Mouse (Mus musculus): ENCODE data around the gene Clic4. TPM values are rescaled to one million over a fixed set of nuclear protein-coding genes. Genes with fewer than 3 reads are reported as not detected.

The Clic4 gene
- total and polyA plus RNA-seq, 2 experiments from 2014 or later = 41.5 to 65.2 TPM

DNA sequence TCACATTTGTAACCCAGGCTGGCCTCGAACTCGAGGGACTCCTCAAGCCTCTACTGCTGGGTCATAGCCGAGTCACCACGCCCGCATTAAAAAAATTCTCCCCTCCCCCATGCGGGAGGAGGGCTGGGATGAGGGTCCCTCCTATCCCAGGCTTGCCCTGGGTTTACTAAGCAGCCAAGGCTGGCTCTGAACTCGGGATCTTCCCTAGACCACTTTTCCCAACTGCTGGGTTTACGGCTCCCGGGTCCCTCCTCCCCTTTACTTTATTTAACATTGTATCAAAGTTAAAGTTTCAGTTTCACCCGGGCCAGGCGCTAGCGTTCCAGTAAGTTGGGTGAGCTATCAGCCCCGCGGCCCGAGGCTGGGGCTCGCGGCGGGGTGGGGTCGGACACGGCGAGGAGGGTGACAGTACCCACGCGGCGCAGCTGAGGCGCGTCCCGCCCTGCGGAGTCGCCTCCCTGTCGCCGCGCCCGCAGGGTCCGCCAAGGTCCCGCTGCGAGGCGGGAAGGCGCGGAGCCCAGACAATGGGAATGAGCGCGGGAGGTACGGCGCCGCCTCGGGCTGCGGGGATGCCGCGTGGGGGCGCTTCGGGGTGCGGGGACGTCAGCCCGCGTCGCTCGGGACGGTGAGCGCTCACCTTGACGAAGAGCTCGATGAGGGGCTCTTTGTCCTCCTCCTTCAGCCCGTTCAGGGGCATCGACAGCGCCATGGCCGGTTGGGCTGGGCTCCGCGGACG, 565 bp downstream of the Clic4 start:
- Histone ChIP-seq H3K9me3 (ENCODE audit: low read length) (no peaks in the 10 kb centered on the region), H3K4me3 (ENCODE audit: low read depth, low read length) (peak overlapping the region; percentile 81), H3K36me3 (ENCODE audit: insufficient read depth) (no peaks in the 10 kb centered on the region), H3K9ac (peak overlapping the region; percentile 84), H3K4me1 (ENCODE audit: insufficient read depth) (peaks cover 15% of the 10 kb centered on the region), H3K4me2 (ENCODE audit: low read depth) (peak overlapping the region; percentile 71), H3K27ac (ENCODE audit: low read depth, low read length) (peak overlapping the region; percentile 84), H3K27me3 (ENCODE audit: insufficient read depth, low read length) (no peaks in the 10 kb centered on the region)
- ATAC-seq (peak; percentile 64), DNase-seq (peak; percentile 69)
- TF ChIP-seq CTCF (IDR thresholded peaks at IDR 0.05; ENCODE audit: low read depth) = peak; percentile 59
- under 1% methylated on average over 56 of the region's 67 CpGs for WGBS

- no peak for TF ChIP-seq CTCF (IDR thresholded peaks at IDR 0.05; ENCODE audit: low read depth)
- DNase-seq (peak; percentile 50), ATAC-seq (no peak)
- Histone ChIP-seq H3K27me3 (ENCODE audit: insufficient read depth, low read length) (no peaks in the 10 kb centered on the region), H3K9me3 (ENCODE audit: low read length) (no peaks in the 10 kb centered on the region), H3K36me3 (ENCODE audit: insufficient read depth) (no peaks in the 10 kb centered on the region), H3K9ac (peak overlapping the region; percentile 84), H3K4me1 (ENCODE audit: insufficient read depth) (peaks cover 18% of the 10 kb centered on the region), H3K27ac (ENCODE audit: low read depth, low read length) (peak overlapping the region; percentile 5; the same call in 1 of the 2 replicates), H3K4me2 (ENCODE audit: low read depth) (peak overlapping the region; percentile 71), H3K4me3 (ENCODE audit: low read depth, low read length) (peak overlapping the region; percentile 81)
- WGBS = under 1% methylated on average over 20 of the region's 20 CpGs
Observed at GRCm38 (mm10) chr4:135271419-135271828, 1.2 kb downstream of the Clic4 start.

DNA sequence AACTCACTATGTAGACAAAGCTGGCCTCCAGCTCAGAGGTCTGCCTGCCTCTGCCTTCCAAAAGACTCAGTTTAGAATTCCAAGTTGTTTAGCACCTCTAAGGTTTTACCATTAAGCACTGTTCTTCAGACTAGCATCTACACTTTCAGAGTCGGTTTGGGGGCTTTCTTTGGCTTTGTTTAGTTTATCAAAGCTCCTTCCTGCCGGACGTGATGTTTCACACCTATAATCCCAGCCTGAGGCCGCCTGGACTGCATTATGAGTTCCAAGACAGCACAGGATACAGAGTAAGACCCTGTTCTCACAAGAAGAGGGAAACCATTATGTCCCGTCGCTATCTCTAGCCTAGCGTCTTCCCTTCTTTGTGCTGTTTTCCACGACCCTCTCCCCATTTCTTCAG, 2.1 kb downstream of the Clic4 start:
- 39% methylated on average over 8 of the region's 8 CpGs for WGBS
- peaks cover 18% of the 10 kb centered on the region for H3K4me1 ChIP-seq (ENCODE audit: insufficient read depth)
- H3K9me3 ChIP-seq (ENCODE audit: low read length) = no peaks in the 10 kb centered on the region
- no peak for TF ChIP-seq CTCF (IDR thresholded peaks at IDR 0.05; ENCODE audit: low read depth)
- no peak overlapping the region for H3K9ac ChIP-seq
- H3K27ac ChIP-seq (ENCODE audit: low read depth, low read length) = no peak overlapping the region
- H3K4me2 ChIP-seq (ENCODE audit: low read depth) = peak overlapping the region; percentile 71
- no peaks in the 10 kb centered on the region for H3K27me3 ChIP-seq (ENCODE audit: insufficient read depth, low read length)
- no peaks in the 10 kb centered on the region for H3K36me3 ChIP-seq (ENCODE audit: insufficient read depth)
- DNase-seq = no peak
- no peak for ATAC-seq
- H3K4me3 ChIP-seq (ENCODE audit: low read depth, low read length) = peak overlapping the region; percentile 81

DNA sequence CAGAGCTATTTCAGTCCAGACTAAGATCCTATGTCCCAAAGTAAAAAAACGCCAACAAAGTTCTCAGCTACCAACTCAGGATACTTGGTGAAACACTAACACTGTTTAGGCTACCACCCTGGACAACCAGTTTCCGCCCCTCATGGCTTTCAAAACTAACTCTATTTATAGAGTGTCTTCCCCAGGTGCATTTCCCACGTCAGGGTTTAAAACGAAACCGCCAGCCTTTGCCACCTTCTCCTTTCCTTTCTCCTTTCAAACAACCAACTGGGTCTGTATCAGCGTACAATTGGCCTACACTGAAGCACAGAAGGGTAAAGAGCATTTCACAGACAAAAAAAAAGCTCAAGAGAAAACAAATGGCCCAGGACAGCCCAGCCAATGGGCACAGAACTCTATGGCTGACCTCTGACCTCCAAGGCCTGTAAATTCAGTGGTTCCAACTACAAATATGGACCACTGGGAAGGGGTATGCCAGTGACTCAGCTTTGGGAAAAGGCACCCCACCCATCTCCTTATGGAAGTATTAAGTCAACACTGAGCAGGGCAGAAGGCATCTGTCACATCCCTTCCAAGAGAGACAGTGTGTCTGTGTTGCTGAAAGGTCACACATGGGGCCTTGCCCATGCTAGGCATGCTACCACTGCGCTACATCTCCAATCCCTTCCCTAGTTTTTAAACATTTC, 2.8 kb downstream of the Clic4 start:
- no peak for TF ChIP-seq CTCF (IDR thresholded peaks at IDR 0.05; ENCODE audit: low read depth)
- H3K27me3 ChIP-seq (ENCODE audit: insufficient read depth, low read length) = no peaks in the 10 kb centered on the region
- H3K4me1 ChIP-seq (ENCODE audit: insufficient read depth) = peaks cover 18% of the 10 kb centered on the region
- H3K9ac ChIP-seq = no peak overlapping the region
- 77% methylated on average over 7 of the region's 7 CpGs for WGBS
- H3K9me3 ChIP-seq (ENCODE audit: low read length) = no peaks in the 10 kb centered on the region
- ATAC-seq (no peak), DNase-seq (no peak)
- no peaks in the 10 kb centered on the region for H3K36me3 ChIP-seq (ENCODE audit: insufficient read depth)
- no peak overlapping the region for H3K27ac ChIP-seq (ENCODE audit: low read depth, low read length)
- 0 out of 2 replicates have a peak overlapping the region, but pooled peaks have one; percentile 5 for H3K4me2 ChIP-seq (ENCODE audit: low read depth)
- H3K4me3 ChIP-seq (ENCODE audit: low read depth, low read length) = no peak overlapping the region

- DNase-seq (no peak), ATAC-seq (no peak)
- no peaks in the 10 kb centered on the region for H3K9me3 ChIP-seq (ENCODE audit: low read length)
- H3K4me3 ChIP-seq (ENCODE audit: low read depth, low read length) = no peak overlapping the region
- H3K27me3 ChIP-seq (ENCODE audit: insufficient read depth, low read length) = no peaks in the 10 kb centered on the region
- H3K9ac ChIP-seq = 0 out of 2 replicates have a peak overlapping the region, but pooled peaks have one; percentile 10
- WGBS = 20% methylated on average over 8 of the region's 8 CpGs
- no peak for TF ChIP-seq CTCF (IDR thresholded peaks at IDR 0.05; ENCODE audit: low read depth)
- H3K4me1 ChIP-seq (ENCODE audit: insufficient read depth) = peaks cover 18% of the 10 kb centered on the region
- no peak overlapping the region for H3K27ac ChIP-seq (ENCODE audit: low read depth, low read length)
- H3K4me2 ChIP-seq (ENCODE audit: low read depth) = peak overlapping the region; percentile 30
- no peaks in the 10 kb centered on the region for H3K36me3 ChIP-seq (ENCODE audit: insufficient read depth)
Observed at GRCm38 (mm10) chr4:135267521-135267920, 5.1 kb downstream of the Clic4 start.

DNA sequence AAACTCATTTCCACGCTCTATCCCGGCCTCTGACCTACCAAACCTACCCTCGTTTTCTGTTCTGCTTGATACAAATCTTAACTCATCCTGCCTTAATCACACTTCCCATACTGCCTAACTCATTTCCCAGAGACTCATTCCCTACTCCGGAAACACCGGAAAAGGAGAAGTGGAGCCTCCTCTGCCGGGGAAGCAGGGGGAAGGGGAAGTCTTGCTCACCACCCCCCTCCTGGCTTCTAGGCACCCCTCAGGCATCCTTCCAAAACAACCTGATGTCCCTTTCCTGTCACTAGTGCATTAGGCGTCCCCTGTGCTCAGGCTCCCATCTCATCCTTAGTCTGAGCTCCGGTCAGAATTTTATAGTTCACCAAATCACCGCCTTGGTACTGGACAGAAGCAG, 5.6 kb downstream of the Clic4 start:
- H3K27me3 ChIP-seq (ENCODE audit: insufficient read depth, low read length) = no peaks in the 10 kb centered on the region
- 0 out of 2 replicates have a peak overlapping the region, but pooled peaks have one; percentile 10 for H3K9ac ChIP-seq
- peaks cover 18% of the 10 kb centered on the region for H3K4me1 ChIP-seq (ENCODE audit: insufficient read depth)
- no peak overlapping the region for H3K4me3 ChIP-seq (ENCODE audit: low read depth, low read length)
- ATAC-seq = no peak
- 57% methylated on average over 9 of the region's 9 CpGs for WGBS
- H3K27ac ChIP-seq (ENCODE audit: low read depth, low read length) = peak overlapping the region; percentile 35; the same call in 1 of the 2 replicates
- no peak for DNase-seq
- no peak for TF ChIP-seq CTCF (IDR thresholded peaks at IDR 0.05; ENCODE audit: low read depth)
- no peaks in the 10 kb centered on the region for H3K36me3 ChIP-seq (ENCODE audit: insufficient read depth)
- no peaks in the 10 kb centered on the region for H3K9me3 ChIP-seq (ENCODE audit: low read length)
- H3K4me2 ChIP-seq (ENCODE audit: low read depth) = peak overlapping the region; percentile 30

GRCm38 (mm10) chr4:135260434-135260833, 12.2 kb downstream of the Clic4 start:
- WGBS = 24% methylated on average over 4 of the region's 4 CpGs
- no peak overlapping the region for H3K4me2 ChIP-seq (ENCODE audit: low read depth)

More at GRCm38 (mm10) chr4:135260434-135260833, 12.2 kb downstream of the Clic4 start:
- Histone ChIP-seq H3K36me3 (ENCODE audit: insufficient read depth) (no peaks in the 10 kb centered on the region), H3K27me3 (ENCODE audit: insufficient read depth, low read length) (no peaks in the 10 kb centered on the region), H3K27ac (ENCODE audit: low read depth, low read length) (no peak overlapping the region; the same call in 1 of the 2 replicates), H3K9me3 (ENCODE audit: low read length) (no peaks in the 10 kb centered on the region), H3K4me3 (ENCODE audit: low read depth, low read length) (no peak overlapping the region), H3K9ac (no peak overlapping the region), H3K4me1 (ENCODE audit: insufficient read depth) (no peaks in the 10 kb centered on the region)
- TF ChIP-seq CTCF (IDR thresholded peaks at IDR 0.05; ENCODE audit: low read depth) = no peak
- ATAC-seq = peak; percentile 66; the same call in 1 of the 2 replicates
- peak; percentile 64 for DNase-seq

All from forebrain, postnatal 0 days (tissue).